Mouse (Mus musculus) T-helper 1 cell (primary cell): ENCODE results near the gene Ube2d1.

ENCODE experiments used
- in situ Hi-C: fragments of 300-600 bp; cut with MboI, MseI; formaldehyde crosslinking; loops from one replicate; pipeline ENCODE4 v1.15.1; 2025; ENCODE audit warnings: high pct_unique_total_duplicates

The Ube2d1 gene

DNA sequence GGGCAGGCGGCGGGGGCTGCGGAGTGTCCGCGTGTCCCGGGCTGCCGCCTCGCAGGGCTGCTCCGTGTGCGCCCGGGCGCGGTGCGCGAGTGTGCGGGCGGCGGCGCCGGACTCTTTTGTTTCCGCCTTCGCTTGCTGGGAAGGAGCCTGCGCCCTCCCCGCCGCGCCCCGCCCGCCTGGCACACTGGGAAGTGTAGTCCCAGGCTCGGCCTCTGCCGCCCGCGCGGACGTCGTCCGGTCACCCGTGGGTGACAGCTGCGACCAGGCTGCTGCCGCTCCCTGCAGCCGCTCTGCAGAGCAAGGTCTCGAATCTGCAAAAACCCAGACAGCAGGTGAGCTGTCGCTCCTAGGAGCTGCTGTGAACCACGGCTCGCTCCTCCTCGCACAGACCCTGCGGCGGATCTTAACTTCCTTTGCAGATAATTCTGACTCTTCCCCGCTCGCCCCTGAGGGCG lies at the start of gene Ube2d1:
TSS of gene Ube2d1 (minus strand) at position 137 of the 455 bp plus-strand sequence.
- in situ Hi-C loops, result no loop called here

DNA sequence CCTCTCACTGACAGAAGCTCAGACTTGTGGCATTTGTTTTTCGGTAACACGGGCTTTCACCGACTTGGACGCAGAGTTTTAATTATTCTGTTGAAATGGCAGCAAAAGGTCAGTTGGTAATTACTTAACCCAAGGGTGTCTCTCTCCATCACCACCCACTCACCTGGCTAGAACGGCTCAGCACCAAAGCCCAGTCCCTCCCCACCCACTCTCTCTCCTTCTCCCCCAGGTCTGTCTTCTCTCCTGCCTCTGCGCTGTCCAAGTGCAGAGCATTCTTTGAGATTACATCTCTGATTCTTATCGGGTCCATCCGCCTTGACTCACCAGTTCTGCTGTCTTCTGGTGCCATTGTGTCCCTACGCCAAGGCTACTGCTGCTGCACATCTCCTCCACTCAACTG lies 47.8 kb upstream of the Ube2d1 start:
- in situ Hi-C loops, result no loop called here

DNA sequence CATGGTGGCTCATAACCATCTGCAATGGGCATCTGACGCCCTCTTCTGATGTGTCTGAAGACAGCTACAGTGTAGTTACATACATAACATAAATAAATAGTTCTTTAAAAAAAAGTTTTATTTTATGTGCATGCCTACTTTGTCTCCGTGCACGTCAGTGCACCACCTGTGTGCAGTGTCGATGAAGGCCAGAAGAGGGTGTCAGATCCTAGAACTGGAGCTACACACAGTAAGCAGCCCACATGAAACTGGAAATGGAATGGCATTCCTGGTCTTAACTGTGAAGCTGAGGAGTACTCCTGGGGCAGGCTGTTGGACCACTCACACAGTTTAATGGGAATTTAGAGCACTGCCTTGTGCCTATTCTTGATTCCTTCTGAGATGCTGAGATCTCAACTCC lies 47.3 kb upstream of the Ube2d1 start:
- in situ Hi-C loops, result no loop called here

DNA sequence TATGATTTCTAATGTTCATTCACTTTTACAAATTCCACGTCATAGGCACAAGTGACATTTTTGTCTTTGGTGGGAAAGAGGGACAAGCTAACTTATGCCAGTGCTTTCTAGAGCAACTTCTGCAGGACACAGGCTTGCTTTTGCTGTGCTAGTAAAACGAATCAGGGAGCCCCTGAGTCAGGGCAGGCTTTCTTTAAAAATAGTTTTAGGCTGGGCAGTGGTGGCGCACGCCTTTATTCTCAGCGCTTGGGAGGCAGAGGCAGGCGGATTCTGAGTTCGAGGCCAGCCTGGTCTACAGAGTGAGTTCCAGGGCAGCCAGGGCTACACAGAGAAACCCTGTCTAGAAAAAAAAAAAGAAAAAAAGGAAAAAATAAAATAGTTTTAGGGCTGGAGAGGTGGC lies 46.8 kb upstream of the Ube2d1 start:
- in situ Hi-C loops, result no loop called here

DNA sequence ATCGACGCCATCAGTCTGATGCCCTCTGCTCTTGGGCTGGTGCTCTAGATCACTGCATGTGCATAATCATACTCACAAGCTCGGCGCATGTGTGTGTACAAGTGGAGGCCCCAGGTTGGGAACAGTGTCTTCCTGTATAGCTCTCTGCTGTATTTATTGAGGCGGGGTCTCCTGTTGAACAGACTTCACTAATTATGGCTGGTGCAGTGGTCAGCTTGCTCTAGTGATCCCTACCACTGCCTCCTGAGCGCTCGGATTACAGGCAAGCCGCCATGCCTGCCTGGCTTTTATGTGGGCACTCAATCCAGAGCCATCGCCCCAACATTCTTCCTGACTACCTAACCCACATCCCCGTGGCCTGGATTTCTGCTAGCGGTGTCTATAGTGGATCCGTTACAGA lies 45.0 kb upstream of the Ube2d1 start:
- in situ Hi-C loops, result no loop called here

DNA sequence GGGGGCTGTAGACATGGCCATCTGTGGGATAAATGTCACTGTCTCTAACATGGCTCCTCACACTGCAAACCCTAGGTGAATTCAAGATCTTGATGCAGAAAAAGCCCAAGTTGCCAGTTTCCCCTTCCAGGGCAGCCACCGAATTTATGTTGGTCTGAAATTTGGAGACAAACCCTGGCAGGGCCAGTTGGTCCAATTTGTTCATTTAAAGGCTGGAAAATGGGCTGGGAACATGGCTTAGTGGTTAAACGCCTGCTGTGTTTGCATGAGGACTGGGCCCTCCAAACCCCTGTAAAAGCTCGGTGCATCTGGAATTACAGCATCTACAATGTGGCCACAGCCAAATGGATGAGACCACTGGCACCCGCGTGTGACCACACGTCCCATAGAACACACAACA lies 44.2 kb upstream of the Ube2d1 start:
- in situ Hi-C loops, result no loop called here

DNA sequence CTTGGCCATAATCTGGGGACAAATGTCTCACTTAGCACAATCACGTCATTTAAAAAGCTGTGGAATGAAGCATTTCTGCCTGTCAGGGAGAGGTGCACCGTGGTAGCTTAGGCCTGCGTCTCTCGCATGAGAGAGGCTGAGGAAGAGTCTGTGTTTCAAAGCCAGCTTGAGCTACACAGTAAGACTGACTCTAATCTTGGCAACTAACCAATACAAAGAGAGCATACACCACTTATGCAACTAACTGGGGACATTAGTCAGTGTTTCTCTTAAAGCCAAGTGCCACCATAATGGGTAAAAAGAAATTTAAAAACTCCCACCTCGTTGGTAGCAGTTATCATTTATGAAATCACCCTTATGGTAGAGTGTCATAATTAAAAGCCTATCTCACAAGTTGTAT lies 43.8 kb upstream of the Ube2d1 start:
- in situ Hi-C loops, result no loop called here

DNA sequence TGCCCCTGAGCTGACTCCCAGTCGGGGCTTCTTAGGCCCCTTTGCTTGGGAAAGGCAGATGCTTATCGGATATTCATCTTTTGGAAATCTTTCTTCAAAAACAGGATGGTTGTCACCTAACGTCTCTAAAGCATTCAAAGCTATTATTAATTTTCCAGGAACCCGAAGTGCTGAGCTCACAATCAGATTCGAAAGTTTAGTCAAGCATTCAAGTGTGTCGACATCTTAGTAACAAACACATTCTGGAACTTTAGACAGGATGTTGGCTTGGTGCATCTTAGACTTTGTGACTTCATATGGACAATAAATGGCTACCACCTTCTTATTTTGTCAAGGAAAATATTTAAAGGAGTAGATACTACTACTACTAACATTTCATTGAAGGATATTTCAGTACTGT lies 43.3 kb upstream of the Ube2d1 start:
- in situ Hi-C loops, result no loop called here

- in situ Hi-C loops, result no loop called here
Observed at GRCm38 (mm10) chr10:71327386-71327785, 42.3 kb upstream of the Ube2d1 start.

GRCm38 (mm10) chr10:71326789-71327188 lies 41.7 kb upstream of the Ube2d1 start:
- in situ Hi-C loops, result no loop called here

DNA sequence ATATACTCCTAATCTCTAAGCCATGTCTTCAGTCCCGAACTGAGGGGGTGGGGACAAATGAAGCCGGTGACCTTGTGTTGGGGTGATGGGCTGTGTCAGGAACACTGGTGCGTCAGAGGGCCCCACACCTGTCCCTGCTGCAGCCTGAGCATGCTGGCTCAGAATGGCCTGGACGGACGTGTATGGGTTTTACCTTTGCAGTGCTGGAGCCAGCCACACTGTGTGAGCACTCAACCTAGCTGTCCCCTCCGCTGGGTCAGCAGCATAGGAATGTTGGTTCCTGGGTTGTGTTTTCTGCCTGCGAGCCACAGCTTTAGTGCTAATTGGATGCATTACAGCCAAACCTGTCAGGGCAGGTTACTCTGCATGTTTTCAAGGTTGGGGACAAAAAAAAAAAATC lies 41.1 kb upstream of the Ube2d1 start:
- in situ Hi-C loops, result no loop called here

DNA sequence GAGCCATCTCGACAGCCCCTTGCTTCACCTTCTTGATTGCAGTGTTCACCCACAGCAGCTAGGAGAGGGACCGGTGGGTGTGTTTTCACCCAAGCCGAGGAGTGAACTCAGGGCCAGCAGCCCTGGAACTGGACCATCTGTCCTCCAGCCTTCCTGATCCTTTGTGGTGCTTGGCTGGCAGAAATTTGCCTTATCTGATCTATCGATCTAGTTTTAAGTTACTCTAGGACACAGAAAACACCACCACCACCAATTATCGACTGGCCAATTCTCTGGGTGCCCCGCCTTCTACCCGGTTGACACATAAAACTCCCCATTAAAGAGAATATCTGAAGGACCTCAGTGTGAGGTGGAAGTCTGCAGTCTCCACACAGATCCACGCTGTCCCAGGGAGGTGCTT lies 38.6 kb upstream of the Ube2d1 start:
- in situ Hi-C loops, result loop anchor here (5.0 kb wide), 1 partner anchor 84 kb away; no protein-coding TSS in a partner anchor

DNA sequence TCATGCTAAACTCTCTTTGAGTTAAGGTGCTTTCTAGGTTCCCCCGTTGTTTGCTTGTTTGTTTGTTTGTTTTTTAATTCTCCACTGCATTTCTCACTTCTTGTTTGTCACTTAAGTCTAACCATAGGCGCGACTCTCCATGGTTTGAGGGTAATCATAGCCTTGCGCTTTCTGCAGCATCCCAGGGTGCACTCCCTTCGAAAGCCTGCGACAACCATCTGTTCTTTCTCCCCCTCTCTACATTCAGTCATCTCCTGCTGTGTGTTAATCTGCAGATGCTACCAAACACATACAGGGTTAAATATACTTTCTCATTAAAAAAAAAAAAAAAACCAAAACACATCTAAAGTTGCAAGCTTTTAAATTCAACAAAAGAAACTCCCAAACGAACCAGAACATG lies 31.4 kb upstream of the Ube2d1 start:
- in situ Hi-C loops, result loop anchor here (10.0 kb wide), 1 partner anchor 1358 kb away; no protein-coding TSS in a partner anchor

- in situ Hi-C loops, result loop anchor here (10.0 kb wide), 1 partner anchor 1359 kb away; no protein-coding TSS in a partner anchor
Observed at GRCm38 (mm10) chr10:71316056-71316455, 31.0 kb upstream of the Ube2d1 start.

DNA sequence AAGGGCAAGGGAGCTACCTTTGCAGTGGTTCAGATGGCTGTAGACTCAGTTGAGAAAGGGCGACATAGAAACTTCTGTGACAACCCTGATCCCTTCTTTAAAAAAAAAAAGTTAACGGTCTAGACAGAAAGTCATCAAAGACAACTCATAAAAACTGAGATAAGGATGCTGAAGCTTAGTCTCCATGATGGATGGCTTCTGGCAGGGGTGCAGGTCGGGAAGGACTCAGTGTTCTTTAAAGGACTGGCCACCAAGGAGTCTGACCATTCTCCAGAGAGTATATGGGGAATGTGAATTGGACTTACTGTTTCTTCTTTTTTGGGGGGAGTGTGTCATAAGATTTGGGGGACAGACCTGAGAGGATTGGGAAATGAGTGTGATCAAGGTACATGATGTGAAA lies 29.5 kb upstream of the Ube2d1 start:
- in situ Hi-C loops, result loop anchor here (10.0 kb wide), 1 partner anchor 1360 kb away; no protein-coding TSS in a partner anchor

GRCm38 (mm10) chr10:71310288-71310687 lies 25.2 kb upstream of the Ube2d1 start:
- in situ Hi-C loops, result loop anchor here (10.0 kb wide), 1 partner anchor 1365 kb away; no protein-coding TSS in a partner anchor

GRCm38 (mm10) chr10:71308199-71308598 lies 23.1 kb upstream of the Ube2d1 start:
- in situ Hi-C loops, result no loop called here

GRCm38 (mm10) chr10:71306759-71307158 lies 21.7 kb upstream of the Ube2d1 start:
- in situ Hi-C loops, result no loop called here

GRCm38 (mm10) chr10:71306190-71306589 lies 21.1 kb upstream of the Ube2d1 start:
- in situ Hi-C loops, result no loop called here

DNA sequence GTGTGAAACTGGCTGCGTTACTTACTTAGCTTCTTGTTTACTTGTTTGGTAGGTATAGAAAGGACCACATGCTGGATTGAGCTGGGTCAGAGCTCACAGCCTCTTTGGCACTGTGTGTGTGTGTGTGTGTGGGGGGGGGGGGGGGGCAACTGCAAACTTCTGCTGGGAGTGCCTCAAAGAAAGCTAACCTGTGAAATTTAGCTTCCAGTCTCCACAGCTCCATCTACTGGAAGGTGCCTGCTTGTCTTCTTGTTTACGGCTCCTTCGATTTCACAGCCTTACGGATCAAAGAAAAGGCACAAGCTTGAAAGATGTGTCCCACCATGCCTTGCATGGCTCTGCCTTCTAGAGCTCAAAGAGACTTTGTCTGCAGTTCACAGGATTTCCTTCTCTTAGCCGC lies 17.4 kb upstream of the Ube2d1 start:
- in situ Hi-C loops, result no loop called here

DNA sequence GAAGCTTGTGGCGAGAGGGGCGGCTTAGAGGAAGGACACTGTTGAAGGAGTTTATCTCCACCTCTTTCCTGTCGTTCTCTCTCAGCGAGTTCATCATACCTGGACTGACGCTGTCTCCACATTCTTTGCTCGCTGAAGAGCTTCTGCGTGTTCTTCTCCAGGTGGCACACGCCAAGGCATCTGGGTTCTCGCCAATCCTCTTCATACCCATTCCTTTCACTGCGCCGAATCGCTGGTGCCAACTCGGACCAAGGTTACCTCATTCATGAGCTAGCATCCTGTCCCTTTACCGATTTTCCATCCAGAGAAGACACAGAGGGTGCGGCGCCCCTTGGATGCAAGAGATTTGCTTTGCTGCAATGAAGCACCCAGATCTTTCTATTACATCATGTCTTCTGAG lies 15.1 kb upstream of the Ube2d1 start:
- in situ Hi-C loops, result no loop called here

DNA sequence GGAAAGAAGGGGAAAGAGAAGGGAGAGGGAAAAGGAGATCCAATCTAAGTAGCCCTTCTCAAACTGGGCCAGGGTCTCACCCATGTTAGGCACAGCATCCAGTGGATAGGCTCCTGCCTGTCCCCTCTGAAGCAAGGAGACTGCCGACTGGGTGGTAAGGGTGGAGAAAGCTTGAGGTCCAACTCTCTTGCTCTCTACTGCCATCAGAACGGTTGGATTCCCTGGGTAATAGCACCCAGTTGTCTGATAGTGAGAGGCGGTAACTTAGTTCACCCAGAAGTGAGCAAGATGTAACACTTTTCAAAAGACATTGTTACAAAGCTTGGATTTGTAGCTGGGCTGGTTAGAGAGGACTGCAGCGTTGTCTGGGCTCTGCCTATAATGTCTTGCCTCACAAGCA lies 8.2 kb upstream of the Ube2d1 start:
- in situ Hi-C loops, result no loop called here

DNA sequence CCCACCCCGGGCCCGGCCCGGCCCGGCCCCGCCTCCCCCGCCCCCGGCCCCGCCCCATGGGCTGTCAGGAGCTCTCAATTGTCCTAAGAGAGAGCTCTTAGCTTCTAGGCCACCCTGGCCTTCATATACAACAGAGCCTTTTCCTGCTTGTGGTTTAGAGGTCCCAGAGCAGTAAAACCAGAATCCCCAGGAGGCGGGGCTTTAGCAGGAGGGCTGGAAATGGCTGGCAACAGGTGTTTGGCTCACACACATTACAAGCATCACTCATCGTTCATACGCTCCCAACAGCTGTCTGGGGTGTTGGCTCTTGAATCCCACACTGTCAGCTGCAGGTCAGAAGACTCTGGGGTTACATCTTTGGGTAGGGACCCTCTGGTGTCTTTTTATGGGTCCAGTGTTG lies 7.2 kb upstream of the Ube2d1 start:
- in situ Hi-C loops, result no loop called here

DNA sequence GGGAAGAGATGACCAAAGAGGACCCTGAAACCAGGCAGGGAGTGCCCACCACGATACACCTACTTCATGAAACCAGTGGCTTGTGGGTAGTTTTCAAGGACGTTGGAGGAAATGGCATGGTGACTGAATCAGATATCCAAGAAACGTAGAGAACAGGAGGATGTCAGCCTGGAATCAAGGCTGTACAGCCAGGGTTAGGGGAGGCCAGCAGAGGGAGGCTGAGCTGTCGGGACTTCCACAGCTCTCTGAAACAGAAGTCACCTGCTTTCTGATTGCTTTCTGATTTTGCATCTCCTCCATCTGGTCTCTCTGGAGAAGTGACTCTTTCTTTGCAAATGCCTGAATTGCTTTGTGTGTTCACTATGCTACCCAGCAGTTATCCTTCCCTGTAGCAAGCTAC lies 6.7 kb upstream of the Ube2d1 start:
- in situ Hi-C loops, result no loop called here
